Mouse (Mus musculus) stomach, embryonic 15.5 days (tissue): ENCODE measurements around the gene Lypd6. TPM values are rescaled to one million over a fixed set of nuclear protein-coding genes. Genes with fewer than 3 reads are reported as not detected.

ENCODE experiments used
- ATAC-seq: fragments of 200-750 bp; cut with Nextera tagmentation; 2 replicates; pipeline ENCODE4 v1.8.0; 2017; ENCODE audit warnings: low read depth, moderate number of reproducible peaks, moderate TSS enrichment; ENCODE audit not compliant: insufficient read depth, low FRiP score
- H3K27ac ChIP-seq: fragments of 300-500 bp; sonication (generic); 2 replicates; pipeline ENCODE4 v1.5.1; 2015; ENCODE audit warnings: mild to moderate bottlenecking, inconsistent platforms
- H3K27me3 ChIP-seq: fragments of 300-500 bp; sonication (generic); replicated peaks from 2 replicates; pipeline ENCODE4 v1.6.1; 2015; ENCODE audit warnings: inconsistent platforms
- H3K36me3 ChIP-seq: fragments of 300-500 bp; sonication (generic); 2 replicates; pipeline ENCODE4 v1.6.1; 2015; ENCODE audit warnings: inconsistent platforms
- H3K4me1 ChIP-seq: fragments of 300-500 bp; sonication (generic); 2 replicates; pipeline ENCODE4 v1.6.1; 2015; ENCODE audit warnings: inconsistent platforms
- H3K4me2 ChIP-seq: fragments of 300-500 bp; sonication (generic); 2 replicates; pipeline ENCODE4 v1.6.1; 2015; ENCODE audit warnings: mild to moderate bottlenecking, inconsistent platforms
- H3K4me3 ChIP-seq: fragments of 300-500 bp; sonication (generic); replicated peaks from 2 replicates; pipeline ENCODE4 v1.5.1; 2015; ENCODE audit warnings: inconsistent platforms
- H3K9ac ChIP-seq: fragments of 300-500 bp; sonication (generic); 2 replicates; pipeline ENCODE4 v1.6.1; 2015; ENCODE audit warnings: inconsistent platforms
- H3K9me3 ChIP-seq: fragments of 300-500 bp; sonication (generic); 2 replicates; pipeline ENCODE4 v1.6.1; 2016; ENCODE audit warnings: inconsistent platforms
- WGBS: fragments of 180-500 bp; shearing (Covaris S2); methylation state at CpG from one replicate; pipeline ENCODE4 v1.1.7; 2015; 5-methylcytosine and 5-hydroxymethylcytosine counted together
- polyA plus RNA-seq: library from polyadenylated mRNA; unstranded; fragments of >200 nt; fragmentation: Nextera tagmentation; extraction: Ambion mirVana; gene quantifications from 2 replicates; pipeline ENCODE4 v1.2.1, GENCODE M21; 2015

Gene Lypd6
- 20.2 and 24.1 TPM in 2 replicates for polyA plus RNA-seq

- Histone ChIP-seq H3K9ac (peak within 1 kb of the TSS; percentile 52), H3K36me3 (no peaks in the 10 kb centered on the region), H3K27me3 (no peaks in the 10 kb centered on the region), H3K4me3 (peak within 1 kb of the TSS; percentile 72), H3K27ac (peak within 1 kb of the TSS; percentile 80), H3K9me3 (no peaks in the 10 kb centered on the region), H3K4me2 (peak within 1 kb of the TSS; percentile 92), H3K4me1 (no peaks in the 10 kb centered on the region)
- WGBS, result under 1% methylated on average over 75 of the region's 76 CpGs
- peak; percentile 96 for ATAC-seq
Observed at GRCm38 (mm10) chr2:50066246-50066967, at the start of gene Lypd6. Lypd6 (plus strand) TSS chr2:50066429.

- Histone ChIP-seq H3K4me2 (no peak overlapping the region), H3K36me3 (no peaks in the 10 kb centered on the region), H3K4me3 (no peak overlapping the region), H3K27ac (no peak overlapping the region), H3K9me3 (no peaks in the 10 kb centered on the region), H3K9ac (no peak overlapping the region), H3K27me3 (no peaks in the 10 kb centered on the region), H3K4me1 (no peaks in the 10 kb centered on the region)
- WGBS, result 70% methylated on average over 1 of the region's 1 CpGs
- ATAC-seq, result no peak
Observed at GRCm38 (mm10) chr2:50019477-50019876, 46.8 kb upstream of the Lypd6 start.

GRCm38 (mm10) chr2:50025549-50025948, 40.7 kb upstream of the Lypd6 start:
- ATAC-seq, result no peak
- Histone ChIP-seq H3K4me1 (no peaks in the 10 kb centered on the region), H3K4me3 (no peak overlapping the region), H3K27me3 (no peaks in the 10 kb centered on the region), H3K4me2 (no peak overlapping the region), H3K27ac (no peak overlapping the region), H3K9ac (no peak overlapping the region), H3K9me3 (no peaks in the 10 kb centered on the region), H3K36me3 (no peaks in the 10 kb centered on the region)
- WGBS, result 88% methylated on average over 5 of the region's 5 CpGs

- H3K4me3 ChIP-seq, result no peak overlapping the region
- H3K27ac ChIP-seq, result no peak overlapping the region
- no peaks in the 10 kb centered on the region for H3K27me3 ChIP-seq
- H3K4me2 ChIP-seq, result no peak overlapping the region
- H3K9ac ChIP-seq, result no peak overlapping the region
- ATAC-seq, result no peak
- H3K9me3 ChIP-seq, result no peaks in the 10 kb centered on the region
- WGBS, result 67% methylated on average over 8 of the region's 8 CpGs
- no peaks in the 10 kb centered on the region for H3K4me1 ChIP-seq
- no peaks in the 10 kb centered on the region for H3K36me3 ChIP-seq
Observed at GRCm38 (mm10) chr2:50028930-50029329, 37.3 kb upstream of the Lypd6 start.

- Histone ChIP-seq H3K4me2 (no peak overlapping the region), H3K27ac (no peak overlapping the region; the same call in 1 of the 2 replicates), H3K27me3 (no peaks in the 10 kb centered on the region), H3K9ac (no peak overlapping the region), H3K4me1 (no peaks in the 10 kb centered on the region; the same call in 1 of the 2 replicates), H3K36me3 (no peaks in the 10 kb centered on the region), H3K4me3 (no peak overlapping the region), H3K9me3 (no peaks in the 10 kb centered on the region)
- peak; percentile 65; the same call in 1 of the 2 replicates for ATAC-seq
- 43% methylated on average over 7 of the region's 7 CpGs for WGBS
Observed at GRCm38 (mm10) chr2:50044170-50044870, 21.9 kb upstream of the Lypd6 start.

GRCm38 (mm10) chr2:50044871-50045470, 21.3 kb upstream of the Lypd6 start:
- no peak for ATAC-seq
- 55% methylated on average over 7 of the region's 7 CpGs for WGBS

GRCm38 (mm10) chr2:50045841-50046240, 20.4 kb upstream of the Lypd6 start:
- H3K4me1 ChIP-seq, result no peaks in the 10 kb centered on the region; the same call in 1 of the 2 replicates
- ATAC-seq, result no peak
- H3K27me3 ChIP-seq, result no peaks in the 10 kb centered on the region
- H3K4me3 ChIP-seq, result no peak overlapping the region
- H3K4me2 ChIP-seq, result no peak overlapping the region
- no peaks in the 10 kb centered on the region for H3K36me3 ChIP-seq
- 80% methylated on average over 4 of the region's 4 CpGs for WGBS
- H3K9ac ChIP-seq, result no peak overlapping the region
- no peaks in the 10 kb centered on the region for H3K9me3 ChIP-seq
- no peak overlapping the region for H3K27ac ChIP-seq

More at GRCm38 (mm10) chr2:50044871-50045470, 21.3 kb upstream of the Lypd6 start:
- Histone ChIP-seq H3K36me3 (no peaks in the 10 kb centered on the region), H3K27me3 (no peaks in the 10 kb centered on the region), H3K4me3 (no peak overlapping the region), H3K4me1 (no peaks in the 10 kb centered on the region; the same call in 1 of the 2 replicates), H3K4me2 (no peak overlapping the region), H3K9me3 (no peaks in the 10 kb centered on the region), H3K9ac (no peak overlapping the region), H3K27ac (no peak overlapping the region)

- no peaks in the 10 kb centered on the region for H3K36me3 ChIP-seq
- peak; percentile 65; the same call in 1 of the 2 replicates for ATAC-seq
Observed at GRCm38 (mm10) chr2:50048442-50048841, 17.8 kb upstream of the Lypd6 start.

GRCm38 (mm10) chr2:50053893-50054292, 12.3 kb upstream of the Lypd6 start:
- 76% methylated on average over 1 of the region's 1 CpGs for WGBS
- ATAC-seq, result no peak
- Histone ChIP-seq H3K9me3 (no peaks in the 10 kb centered on the region), H3K27me3 (no peaks in the 10 kb centered on the region), H3K4me3 (no peak overlapping the region), H3K9ac (no peak overlapping the region), H3K4me2 (no peak overlapping the region), H3K36me3 (no peaks in the 10 kb centered on the region), H3K4me1 (no peaks in the 10 kb centered on the region), H3K27ac (no peak overlapping the region)

More at GRCm38 (mm10) chr2:50048442-50048841, 17.8 kb upstream of the Lypd6 start:
- no peaks in the 10 kb centered on the region for H3K27me3 ChIP-seq
- H3K4me3 ChIP-seq, result no peak overlapping the region
- no peak overlapping the region for H3K9ac ChIP-seq
- H3K4me2 ChIP-seq, result no peak overlapping the region
- no peak overlapping the region for H3K27ac ChIP-seq
- no peaks in the 10 kb centered on the region for H3K9me3 ChIP-seq
- H3K4me1 ChIP-seq, result no peaks in the 10 kb centered on the region; the same call in 1 of the 2 replicates

- Histone ChIP-seq H3K27me3 (no peaks in the 10 kb centered on the region), H3K4me1 (no peaks in the 10 kb centered on the region), H3K9ac (no peak overlapping the region), H3K9me3 (no peaks in the 10 kb centered on the region), H3K27ac (peak overlapping the region; percentile 80), H3K4me3 (peak overlapping the region; percentile 72), H3K36me3 (no peaks in the 10 kb centered on the region), H3K4me2 (peak overlapping the region; percentile 92)
- 2% methylated on average over 14 of the region's 14 CpGs for WGBS
- peak; percentile 59 for ATAC-seq
Observed at GRCm38 (mm10) chr2:50065902-50066245, 355 bp upstream of the Lypd6 start.

GRCm38 (mm10) chr2:50066968-50067315, 713 bp downstream of the Lypd6 start:
- WGBS, result 2% methylated on average over 9 of the region's 9 CpGs

More at GRCm38 (mm10) chr2:50066968-50067315, 713 bp downstream of the Lypd6 start:
- Histone ChIP-seq H3K4me2 (peak overlapping the region; percentile 92), H3K4me1 (no peaks in the 10 kb centered on the region), H3K36me3 (no peaks in the 10 kb centered on the region), H3K27me3 (no peaks in the 10 kb centered on the region), H3K27ac (peak overlapping the region; percentile 80), H3K9ac (peak overlapping the region; percentile 52), H3K4me3 (peak overlapping the region; percentile 72), H3K9me3 (no peaks in the 10 kb centered on the region)
- no peak for ATAC-seq
